Mouse (Mus musculus): ENCODE data around the gene Zbtb22.
"Not testable (repeated sequence)": the region's sequence is repeated elsewhere in the genome, so short reads cannot be mapped to it uniquely, and the experiment has no call there.

Gene Zbtb22

DNA sequence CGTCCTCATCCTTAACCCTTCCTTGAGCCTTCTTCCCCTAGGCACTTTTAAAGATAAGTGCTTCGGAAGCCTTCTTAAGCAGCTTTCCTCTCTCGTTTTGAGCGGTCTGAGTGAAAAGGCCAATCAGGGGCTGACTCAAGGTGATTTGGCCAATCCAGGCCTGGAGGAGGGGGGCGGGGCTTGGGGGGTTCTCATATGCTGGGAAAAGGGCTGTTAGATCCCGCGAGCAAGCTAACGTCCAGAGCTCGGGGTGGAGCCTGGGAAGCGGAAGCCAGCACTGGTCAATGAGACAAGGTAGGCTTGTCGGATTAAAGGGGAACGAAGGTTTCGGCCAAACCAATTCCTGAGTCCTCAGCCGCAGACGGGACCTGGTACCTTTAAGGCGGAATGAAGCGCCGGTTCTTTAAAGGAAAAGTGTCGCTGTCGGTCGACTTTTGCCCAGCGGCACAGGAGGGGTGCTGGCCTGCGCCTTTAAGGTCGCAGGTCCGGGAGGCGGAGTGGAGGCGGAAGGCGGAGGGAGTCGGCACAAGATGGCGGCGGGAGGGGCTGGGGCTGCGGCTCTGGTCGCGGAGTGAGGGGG is at the start of gene Zbtb22, which contains the start of gene Tapbp:
Zbtb22 (plus strand) TSS at position 234 of the 580 bp plus-strand sequence.
Tapbp (plus strand) TSS at position 229 of the 580 bp plus-strand sequence.
- DNase-seq (ENCODE audit: low read depth), result peak; percentile 98

DNA sequence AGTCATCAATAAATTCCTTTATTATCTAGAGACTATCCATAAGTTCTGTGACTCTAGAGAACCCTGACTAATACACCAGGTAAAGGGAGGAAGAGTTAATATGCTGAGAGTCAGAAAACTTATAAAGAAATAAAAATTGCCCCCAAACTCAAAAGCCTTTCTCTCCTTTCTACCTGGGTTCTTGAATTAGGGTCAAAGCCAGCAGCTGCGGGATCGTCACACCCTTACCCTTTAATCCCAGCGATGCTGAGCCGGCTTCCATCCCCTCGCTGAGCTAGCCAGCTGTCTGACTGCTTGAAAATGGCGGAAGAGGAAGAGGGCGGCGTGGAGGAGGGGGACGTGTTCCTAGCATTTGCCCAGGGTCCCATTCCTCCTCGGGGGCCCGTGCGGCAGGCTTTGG is 42.2 kb upstream of the Zbtb22 start, which contains the start of gene Gm7029:
Gm7029 (plus strand) TSS at position 301 of the 400 bp plus-strand sequence.
- not testable (repeated sequence) for DNase-seq (ENCODE audit: low read depth)

DNA sequence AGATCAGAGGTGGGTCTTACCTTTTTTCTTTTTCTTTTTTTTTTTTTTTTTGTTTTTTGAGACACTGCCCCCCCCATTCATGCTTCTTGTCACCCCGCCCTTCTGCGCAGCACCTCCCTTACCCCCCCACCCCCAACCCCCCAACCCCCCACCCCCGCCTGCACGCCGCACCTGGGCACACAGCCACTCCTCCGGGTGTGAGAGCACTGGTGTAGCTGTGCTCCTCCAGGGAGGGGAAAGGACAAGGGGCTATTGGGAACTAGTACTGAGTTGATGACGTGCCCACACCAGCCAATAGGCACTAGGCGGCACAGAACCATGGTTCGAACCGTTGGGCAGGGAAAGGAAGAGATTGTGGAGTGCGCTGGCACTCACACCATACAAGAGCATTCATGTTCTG is 41.3 kb upstream of the Zbtb22 start:
- no peak for DNase-seq (ENCODE audit: low read depth)

DNA sequence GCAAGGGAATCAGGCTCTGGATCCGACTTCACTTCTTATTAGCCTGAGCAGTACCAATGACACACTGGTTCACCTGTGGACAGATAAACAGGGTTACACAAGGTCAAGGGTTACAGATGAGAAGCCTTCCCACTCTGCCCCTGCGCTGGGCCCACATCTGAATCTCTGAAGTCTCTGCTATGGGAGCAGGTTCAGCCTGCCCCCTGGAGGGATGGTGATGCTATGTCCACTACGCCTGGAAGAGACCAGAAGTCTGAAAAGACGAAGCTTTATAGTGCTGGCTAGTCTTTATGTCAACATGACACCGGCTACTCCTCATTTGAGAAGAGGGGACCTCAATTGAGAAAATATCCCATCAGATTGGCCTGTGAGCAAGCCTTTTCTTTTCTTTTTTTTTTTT is 39.9 kb upstream of the Zbtb22 start:
- not testable (repeated sequence) for DNase-seq (ENCODE audit: low read depth)

DNA sequence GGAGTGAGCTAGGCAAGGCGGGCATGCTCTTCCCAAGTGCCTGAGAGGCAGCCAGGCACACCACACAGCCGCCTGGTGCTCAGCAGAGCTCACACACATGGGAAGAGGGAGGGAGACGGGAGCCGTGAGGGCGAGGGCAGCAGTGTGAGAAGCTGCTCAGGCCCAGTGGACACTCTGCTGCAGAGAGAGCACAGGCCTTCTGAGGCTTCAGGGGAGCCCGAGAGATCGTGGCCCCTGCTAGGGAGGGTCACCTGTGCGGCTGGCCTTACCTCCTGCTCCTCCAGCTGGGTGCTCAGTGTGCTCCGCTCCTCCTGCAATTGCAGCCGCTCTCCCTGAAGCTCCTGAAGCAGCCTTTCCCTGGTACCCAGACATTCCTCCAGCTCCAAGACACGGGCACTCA is 31.4 kb upstream of the Zbtb22 start:
- DNase-seq (ENCODE audit: low read depth), result not testable (repeated sequence)

DNA sequence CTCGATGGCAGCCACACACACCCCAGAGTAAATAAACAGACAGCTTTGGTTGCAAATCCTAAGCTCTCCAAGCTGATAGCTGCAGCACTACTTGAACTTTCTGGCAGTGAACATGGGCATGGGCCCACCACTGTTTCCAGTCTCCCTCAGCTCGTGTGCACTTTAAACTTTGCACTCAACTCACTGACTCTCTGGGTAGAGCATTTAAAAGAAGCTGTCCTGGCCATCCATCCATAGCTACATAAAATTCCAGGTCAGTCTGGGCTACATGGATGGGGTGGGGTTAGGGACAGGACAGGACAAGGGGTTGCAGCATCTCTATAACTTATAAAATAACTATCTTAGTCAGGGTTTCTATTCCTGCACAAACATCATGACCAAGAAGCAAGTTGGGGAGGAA is 27.9 kb upstream of the Zbtb22 start:
- DNase-seq (ENCODE audit: low read depth), result not testable (repeated sequence)

DNA sequence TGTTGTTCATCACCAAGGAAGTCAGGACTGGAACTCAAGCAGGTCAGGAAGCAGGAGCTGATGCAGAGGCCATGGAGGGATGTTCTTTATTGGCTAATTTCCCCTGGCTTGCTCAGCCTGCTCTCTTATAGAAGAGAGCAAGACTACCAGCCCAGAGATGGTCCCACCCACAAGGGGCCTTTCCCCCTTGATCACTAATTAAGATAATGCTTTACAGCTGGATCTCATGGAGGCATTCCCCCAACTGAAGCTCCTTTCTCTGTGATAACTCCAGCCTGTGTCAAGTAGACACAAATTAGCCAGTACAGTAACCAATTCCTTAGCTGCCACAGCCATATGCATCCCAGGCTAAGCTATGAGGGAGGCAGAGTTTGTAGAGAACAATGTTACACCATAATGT is 27.5 kb upstream of the Zbtb22 start:
- not testable (repeated sequence) for DNase-seq (ENCODE audit: low read depth)

DNA sequence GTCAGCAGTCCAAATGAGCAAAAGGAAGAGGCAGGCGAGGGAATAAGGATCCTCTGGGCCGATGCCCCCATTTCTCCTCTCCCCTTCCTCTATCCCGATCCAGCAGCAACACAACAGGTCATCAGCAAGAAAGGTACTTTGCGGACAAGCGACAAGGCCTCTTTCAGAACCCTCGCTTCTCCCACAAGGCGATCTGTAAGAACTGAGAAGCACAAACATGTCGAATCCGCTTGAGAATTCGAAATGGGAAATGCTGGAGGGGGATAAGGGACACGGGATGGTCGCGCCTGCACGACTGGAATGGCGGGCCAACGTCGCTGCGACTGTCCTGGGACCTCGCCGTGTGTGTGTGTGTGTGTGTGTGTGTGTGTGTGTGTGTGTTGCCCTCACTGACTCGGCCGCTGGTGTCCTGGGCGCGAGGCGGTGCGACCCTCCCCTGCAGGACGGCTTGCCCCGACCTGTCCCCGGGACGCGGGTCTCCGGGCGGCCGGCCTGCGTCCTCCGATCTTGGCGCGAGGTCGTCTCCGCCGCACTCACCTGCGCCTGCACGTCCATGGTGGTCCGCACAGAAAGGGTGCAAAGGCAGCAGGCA is 25.7 kb upstream of the Zbtb22 start:
- not testable (repeated sequence) for DNase-seq (ENCODE audit: low read depth)

DNA sequence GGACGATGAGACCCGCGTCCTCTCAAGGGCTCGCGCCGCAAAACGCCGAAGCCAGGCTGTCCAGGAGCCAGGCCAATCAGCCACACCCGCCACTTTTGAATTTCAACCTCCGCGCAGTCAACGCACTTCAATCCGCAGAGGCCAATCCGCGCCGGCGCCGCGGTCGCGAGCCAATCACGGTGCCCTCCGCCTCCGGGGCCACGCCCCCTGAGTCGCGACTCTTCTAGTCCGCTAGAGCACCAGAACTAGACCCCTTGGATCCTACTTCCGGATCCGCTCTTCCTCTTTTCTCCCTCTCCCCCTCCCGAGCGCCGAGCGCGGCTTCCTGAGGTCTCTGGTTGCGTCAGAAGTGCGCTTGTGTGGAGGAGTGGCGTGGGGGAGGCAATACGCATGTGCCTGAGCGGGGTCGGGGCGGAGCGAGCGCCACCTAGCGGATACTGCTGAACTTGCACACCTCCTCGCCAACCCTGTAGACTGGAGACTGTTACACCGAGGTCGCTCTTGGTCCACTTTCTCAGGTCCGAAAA is 25.1 kb upstream of the Zbtb22 start, which contains the start of gene Kifc1:
Kifc1 (minus strand) TSS at position 129 of the 527 bp plus-strand sequence.
- DNase-seq (ENCODE audit: low read depth), result peak; percentile 99

DNA sequence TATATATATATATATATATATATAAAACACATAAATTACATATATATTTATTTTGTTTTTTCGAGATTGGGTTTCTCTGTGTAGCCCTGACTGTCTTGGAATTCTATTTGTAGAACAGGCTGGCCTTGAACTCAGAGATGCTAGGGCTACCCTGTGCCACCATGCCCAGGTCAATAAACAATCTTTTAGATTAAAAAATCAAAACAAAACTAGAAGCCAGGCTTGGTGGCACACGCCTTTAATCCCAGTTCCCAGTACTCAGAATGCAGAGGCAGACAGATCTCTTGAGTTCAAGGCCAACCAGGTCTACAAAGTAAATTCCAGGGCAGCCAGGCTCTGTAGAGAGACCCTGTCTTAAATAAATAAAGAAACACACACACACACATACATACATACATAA is 24.3 kb upstream of the Zbtb22 start:
- DNase-seq (ENCODE audit: low read depth), result no peak

DNA sequence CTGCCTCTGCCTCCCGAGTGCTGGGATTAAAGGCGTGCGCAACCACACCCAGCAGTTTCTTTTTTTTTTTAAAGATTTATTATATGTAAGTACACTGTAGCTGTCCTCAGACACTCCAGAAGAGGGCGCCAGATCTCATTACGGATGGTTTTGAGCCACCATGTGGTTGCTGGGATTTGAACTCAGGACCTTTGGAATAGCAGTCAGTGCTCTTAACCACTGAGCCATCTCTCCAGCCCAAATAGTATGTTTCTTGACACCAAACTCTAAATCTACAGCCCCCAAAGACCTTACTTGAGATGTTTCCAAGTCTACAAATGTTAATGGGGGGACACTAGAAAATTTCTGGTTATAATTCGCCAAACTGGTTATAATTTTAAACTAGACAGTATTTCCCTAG is 23.8 kb upstream of the Zbtb22 start:
- not testable (repeated sequence) for DNase-seq (ENCODE audit: low read depth)

DNA sequence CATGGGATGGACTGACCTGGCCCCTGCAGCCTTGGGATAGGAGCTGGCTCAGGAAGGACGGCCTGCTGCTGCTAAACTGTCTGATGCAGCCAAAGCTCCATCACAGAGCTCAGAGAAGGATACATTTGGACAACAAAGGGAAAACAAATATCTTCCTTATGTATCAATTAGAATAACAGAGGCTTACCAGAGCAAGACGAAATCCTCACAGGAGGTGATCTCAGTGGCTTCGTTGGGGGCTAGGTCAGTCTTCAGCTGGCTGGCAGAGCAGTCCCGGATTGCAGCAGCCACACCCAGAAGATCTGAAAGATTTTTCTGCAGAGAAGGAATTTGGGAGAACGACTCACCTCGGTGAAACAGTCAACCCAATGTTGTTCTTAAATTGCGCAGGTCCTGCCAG is 23.3 kb upstream of the Zbtb22 start:
- DNase-seq (ENCODE audit: low read depth), result no peak

DNA sequence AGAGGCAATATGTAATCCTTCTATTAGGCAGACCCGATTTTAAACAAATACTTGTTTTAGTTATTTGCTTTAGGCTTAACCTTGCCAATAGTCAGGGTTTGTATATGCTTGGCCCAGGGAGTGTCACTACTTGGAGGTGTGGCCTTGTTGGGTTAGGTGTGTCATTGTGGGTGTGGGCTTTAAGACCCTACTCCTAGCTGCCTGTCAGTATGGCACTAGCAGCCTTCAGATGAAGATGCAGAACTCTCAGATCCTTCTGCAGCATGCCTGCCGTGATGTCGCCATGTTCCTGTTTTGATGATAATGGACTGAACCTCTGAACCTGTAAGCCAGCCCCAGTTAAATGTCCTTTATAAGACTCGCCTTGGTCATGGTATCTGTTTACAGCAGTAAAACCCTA is 22.7 kb upstream of the Zbtb22 start:
- DNase-seq (ENCODE audit: low read depth), result not testable (repeated sequence)

DNA sequence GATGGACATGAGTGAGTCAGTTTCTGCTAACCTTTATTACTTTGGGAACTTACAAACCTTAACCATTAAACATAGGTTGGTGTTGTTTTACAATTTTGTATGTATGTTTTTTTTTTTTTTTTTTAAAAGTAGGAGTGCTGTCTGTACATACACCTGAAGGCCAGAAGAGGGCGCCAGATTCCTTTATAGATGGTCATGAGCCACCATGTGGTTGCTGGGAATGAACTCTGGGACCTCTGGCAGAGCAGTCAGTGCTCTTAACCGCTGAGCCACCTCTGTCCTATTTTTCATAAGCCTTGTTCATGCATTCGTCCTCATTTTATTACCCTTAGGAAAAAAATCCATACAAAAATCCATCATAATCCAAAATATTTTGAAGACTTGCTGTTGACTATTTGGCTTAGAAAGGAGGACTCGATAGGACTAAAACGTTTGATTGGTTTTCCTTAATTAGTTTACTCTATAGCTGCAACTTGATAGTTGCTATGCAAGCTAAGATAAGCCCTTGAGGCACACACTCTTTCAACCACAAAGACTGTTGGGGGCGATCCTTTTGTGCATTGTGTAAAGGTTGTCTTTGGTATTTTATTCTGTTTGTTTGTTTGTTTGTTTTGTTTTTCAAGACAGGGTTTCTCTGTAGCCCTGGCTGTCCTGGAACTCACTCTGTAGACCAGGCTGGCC is 18.4 kb upstream of the Zbtb22 start:
- peak; percentile 76 for DNase-seq (ENCODE audit: low read depth)

DNA sequence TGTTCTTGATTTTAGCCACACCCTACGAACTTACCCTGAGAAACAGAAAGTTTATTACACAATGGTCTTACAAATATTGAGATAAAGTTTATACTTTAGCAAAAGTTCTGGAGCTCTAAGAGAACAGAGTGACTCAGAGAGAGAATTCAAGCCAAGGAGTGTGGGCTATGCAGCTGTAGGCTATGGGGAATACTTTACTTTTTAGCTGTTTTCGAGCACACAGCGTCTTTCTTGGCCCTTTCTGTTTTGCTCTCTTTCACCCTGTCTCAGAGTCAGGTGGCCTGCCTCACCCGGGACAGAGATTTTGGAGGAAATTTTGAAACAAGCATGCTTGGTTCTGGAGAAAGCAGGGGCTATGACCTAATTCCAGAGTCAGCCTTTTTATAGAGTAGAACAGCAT is 17.5 kb upstream of the Zbtb22 start:
- DNase-seq (ENCODE audit: low read depth), result not testable (repeated sequence)

DNA sequence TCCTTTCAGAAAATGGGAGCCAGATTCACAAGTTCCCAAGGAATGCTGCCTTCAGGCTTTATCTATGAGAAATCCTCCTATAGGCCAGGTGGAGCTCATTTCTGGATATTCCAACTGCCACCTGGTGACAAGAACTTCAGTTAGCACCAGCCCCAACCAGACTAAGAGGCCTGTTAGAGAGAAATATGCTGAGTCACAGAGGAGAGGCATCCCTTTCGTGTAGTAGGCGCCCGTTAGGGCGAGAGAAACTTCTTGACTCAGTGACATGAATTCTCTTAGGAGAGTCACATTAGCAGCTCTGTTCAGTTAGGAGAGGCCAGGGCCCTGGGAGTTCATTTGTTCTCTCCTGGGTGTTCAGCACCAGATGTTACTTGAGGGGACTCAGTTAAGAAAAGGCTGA is 16.1 kb upstream of the Zbtb22 start:
- DNase-seq (ENCODE audit: low read depth), result no peak

DNA sequence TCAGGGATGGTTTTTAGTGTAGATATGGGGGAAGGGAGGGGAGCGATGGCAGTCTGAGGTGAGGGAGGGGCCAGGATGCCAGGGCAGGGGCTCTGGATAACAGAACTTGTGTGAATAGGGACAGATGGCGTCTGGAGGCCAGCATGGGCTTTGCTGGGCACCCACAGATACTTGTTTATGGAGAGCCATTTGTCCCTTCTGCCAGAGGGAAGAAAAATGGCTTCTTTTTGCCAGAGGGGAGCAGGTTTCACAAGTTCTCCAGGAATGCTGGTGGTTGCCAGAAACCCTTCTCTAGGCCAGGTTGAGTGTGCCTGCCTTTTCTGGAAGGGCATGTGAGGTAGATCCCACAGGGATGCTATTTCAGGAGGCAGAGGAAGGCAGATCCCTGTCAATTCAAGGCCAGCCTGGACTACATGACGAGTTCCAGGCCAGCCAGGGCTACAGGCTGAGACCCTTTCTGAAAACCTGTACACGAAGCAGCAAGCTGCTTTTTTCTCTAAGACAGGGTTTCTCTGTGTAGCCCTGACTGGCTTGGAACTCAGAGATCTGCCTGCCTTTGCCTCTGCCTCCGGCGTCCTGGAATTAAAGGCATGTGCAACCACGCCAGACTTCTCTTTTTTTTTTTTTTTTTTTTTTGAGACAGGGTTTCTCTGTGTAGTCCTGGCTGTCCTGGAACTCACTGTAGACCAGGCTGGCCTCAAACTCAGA is 15.3 kb upstream of the Zbtb22 start:
- no peak for DNase-seq (ENCODE audit: low read depth)

DNA sequence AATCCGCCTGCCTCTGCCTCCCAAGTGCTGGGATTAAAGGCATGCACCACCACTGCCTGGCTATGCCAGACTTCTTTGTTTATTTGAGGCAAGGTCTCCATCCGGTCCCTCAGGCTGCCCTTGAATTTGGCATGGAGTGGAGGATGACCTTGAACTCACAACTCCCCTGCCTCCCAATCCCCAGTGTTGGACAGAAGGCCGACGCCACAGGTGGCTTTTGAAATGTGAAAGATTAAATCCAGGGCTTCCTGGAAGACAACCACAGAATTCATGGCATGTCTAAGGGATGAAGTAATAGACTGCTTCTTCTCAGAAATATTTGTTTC is 14.8 kb upstream of the Zbtb22 start:
- no peak for DNase-seq (ENCODE audit: low read depth)

DNA sequence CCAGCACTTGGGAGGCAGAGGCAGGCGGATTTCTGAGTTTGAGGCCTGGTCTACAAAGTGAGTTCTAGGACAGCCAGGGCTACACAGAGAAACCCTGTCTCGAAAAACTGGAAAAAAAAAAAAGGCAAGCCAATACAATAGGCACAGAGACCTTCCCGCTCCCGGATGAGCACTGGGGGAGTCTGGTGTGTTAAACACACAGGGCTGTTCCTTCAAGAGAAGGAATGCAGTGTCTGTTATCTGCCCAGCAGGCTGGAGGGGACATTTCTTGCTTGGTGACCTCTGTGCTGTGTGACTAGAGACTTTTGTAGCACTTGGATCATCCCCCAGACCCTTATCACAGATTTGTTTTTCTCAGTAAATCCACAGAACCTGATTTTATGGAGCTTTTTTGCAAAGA is 14.1 kb upstream of the Zbtb22 start:
- DNase-seq (ENCODE audit: low read depth), result no peak

DNA sequence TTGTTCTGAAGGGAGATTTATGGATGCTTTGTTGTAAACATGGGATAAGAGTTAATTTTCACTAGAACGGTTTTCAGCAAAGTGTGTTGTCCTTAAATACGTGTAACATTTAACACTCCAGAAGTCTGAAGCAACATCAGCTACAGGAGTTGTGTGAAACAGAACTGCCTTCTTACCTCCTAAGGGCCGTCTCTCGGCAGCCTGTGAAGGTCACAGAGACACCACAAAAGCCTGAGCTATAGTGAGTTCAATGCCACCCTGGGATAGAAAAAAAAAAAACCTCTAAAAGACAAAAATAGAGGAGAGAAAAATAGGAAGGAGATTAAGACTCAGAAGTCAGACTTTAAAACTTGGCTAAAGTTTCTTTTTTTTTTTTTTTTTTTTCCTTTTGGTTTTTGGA is 13.6 kb upstream of the Zbtb22 start:
- no peak for DNase-seq (ENCODE audit: low read depth)

DNA sequence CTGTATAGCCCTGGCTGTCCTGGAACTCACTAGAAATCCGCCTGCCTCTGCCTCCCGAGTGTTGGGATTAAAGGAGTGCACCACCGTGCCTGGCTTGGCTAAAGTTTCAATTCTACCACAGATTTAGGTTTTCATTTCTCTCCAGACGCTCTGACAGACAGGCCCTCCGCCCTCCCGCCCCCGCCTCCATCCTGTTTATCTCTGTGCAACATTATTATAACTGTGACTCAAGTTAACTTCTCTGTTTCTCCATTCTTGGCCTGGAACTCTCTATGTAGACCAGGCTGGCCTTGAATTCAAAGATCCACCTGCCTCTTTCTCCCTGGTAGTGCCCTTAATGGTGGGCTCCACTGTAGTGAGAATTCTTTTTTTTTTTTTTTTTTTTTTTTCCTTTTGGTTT is 13.2 kb upstream of the Zbtb22 start:
- no peak for DNase-seq (ENCODE audit: low read depth)

DNA sequence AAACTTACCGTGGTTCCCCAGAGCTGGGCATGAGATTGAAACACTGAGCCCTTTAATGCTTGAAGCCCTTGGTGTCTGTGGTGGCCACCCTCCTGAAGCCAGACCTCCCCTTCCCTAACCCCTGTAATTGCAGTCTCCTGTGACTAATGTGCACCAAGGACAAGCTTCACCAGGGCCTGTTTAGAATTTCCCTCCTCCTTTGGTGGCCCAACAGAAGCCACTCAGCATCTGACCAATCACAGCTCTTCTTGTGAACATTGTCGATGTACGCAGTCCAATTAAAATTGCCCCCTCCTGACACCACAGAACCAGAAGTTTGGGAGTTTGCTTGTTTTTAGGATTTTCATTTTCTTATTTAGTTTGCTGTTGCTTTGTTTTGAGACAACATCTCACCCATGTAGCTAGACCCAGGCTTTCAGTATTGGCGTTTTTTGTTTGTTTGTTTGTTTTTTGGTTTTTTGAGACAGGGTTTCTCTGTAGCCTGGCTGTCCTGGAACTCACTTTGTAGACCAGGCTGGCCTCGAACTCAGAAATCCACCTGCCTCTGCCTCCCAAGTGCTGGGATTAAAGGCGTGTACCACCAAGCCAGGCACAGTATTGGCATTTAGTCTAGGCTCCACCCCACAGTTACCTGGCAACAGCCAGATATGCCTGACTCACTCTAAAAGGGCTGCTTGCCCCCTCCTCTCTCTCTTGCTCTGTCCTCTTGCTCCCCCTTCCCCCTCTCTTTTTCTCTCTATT is 11.6 kb upstream of the Zbtb22 start:
- not testable (repeated sequence) for DNase-seq (ENCODE audit: low read depth)
